Mouse (Mus musculus) intestine, embryonic 15.5 days (tissue): Measurements from ENCODE around the gene Ryr2. TPM values are rescaled to one million over a fixed set of nuclear protein-coding genes. Genes with fewer than 3 reads are reported as not detected.

ENCODE experiments used
- ATAC-seq: fragments of 200-750 bp; cut with Nextera tagmentation; 2 replicates; pipeline ENCODE4 v1.8.0; 2017; ENCODE audit warnings: moderate TSS enrichment, moderate library complexity
- H3K27ac ChIP-seq: fragments of 300-500 bp; sonication (generic); 2 replicates; pipeline ENCODE4 v1.5.1; 2015; ENCODE audit warnings: mild to moderate bottlenecking, inconsistent platforms
- H3K27me3 ChIP-seq: fragments of 300-500 bp; sonication (generic); replicated peaks from 2 replicates; pipeline ENCODE4 v1.6.1; 2015; ENCODE audit warnings: inconsistent platforms
- H3K36me3 ChIP-seq: fragments of 300-500 bp; sonication (generic); 2 replicates; pipeline ENCODE4 v1.6.1; 2015; ENCODE audit warnings: inconsistent platforms
- H3K4me1 ChIP-seq: fragments of 300-500 bp; sonication (generic); replicated peaks from 2 replicates; pipeline ENCODE4 v1.6.1; 2015; ENCODE audit warnings: inconsistent platforms
- H3K4me2 ChIP-seq: fragments of 300-500 bp; sonication (generic); replicated peaks from 2 replicates; pipeline ENCODE4 v1.6.1; 2015; ENCODE audit warnings: mild to moderate bottlenecking, inconsistent platforms
- H3K4me3 ChIP-seq: fragments of 300-500 bp; sonication (generic); replicated peaks from 2 replicates; pipeline ENCODE4 v1.5.1; 2015; ENCODE audit warnings: inconsistent platforms
- H3K9ac ChIP-seq: fragments of 300-500 bp; sonication (generic); 2 replicates; pipeline ENCODE4 v1.6.1; 2015; ENCODE audit warnings: inconsistent platforms
- H3K9me3 ChIP-seq: fragments of 300-500 bp; sonication (generic); 2 replicates; pipeline ENCODE4 v1.6.1; 2016; ENCODE audit warnings: inconsistent platforms
- WGBS: fragments of 180-500 bp; shearing (Covaris S2); methylation state at CpG from one replicate; pipeline ENCODE4 v1.1.7; 2015; 5-methylcytosine and 5-hydroxymethylcytosine counted together
- polyA plus RNA-seq: library from polyadenylated mRNA; unstranded; fragments of >200 nt; fragmentation: Nextera tagmentation; extraction: Ambion mirVana; gene quantifications from 2 replicates; pipeline ENCODE4 v1.2.1, GENCODE M21; 2015

The Ryr2 gene
- polyA plus RNA-seq, 1 experiment from 2014 or later: 1.0 TPM

DNA sequence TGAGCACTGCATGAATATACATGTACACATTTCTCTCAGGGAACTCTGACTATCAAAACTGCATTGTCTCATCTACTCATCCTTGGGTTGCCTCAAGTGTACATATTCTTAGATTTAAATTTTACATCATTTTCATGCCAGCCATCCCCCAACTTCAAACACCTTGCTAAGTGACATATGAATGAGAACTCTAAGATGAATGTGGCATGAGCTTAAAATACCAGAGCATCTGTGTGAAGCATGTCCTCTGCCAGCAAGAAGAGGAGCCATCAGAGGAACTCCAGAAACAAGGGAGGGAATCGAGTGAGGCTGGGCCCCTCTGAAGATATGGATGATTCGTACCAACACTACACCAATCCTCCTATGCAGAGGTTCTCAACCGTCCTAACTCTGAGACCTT lies 222.6 kb downstream of the Ryr2 start:
- no peaks in the 10 kb centered on the region for H3K36me3 ChIP-seq
- no peak for ATAC-seq

DNA sequence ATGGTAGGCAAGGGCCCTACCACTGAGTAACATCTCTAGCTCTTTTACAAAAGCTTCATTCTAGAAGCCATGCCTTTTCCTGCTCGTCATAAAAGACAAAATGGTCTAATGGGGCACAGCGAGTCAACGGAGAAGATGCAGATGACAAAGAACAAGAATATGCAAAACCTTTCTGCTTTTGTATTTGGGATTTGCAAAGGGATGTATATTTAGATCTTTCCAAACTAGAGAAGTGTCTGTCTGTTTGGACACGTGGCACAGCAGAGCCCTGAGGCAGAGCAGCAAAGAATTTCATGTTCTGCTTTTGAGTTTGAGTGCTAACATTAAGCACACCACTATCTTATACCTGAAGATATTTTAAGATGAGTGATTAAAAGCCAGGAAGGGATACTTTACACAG lies 224.4 kb downstream of the Ryr2 start:
- Histone ChIP-seq H3K27me3 (no peaks in the 10 kb centered on the region), H3K4me1 (no peaks in the 10 kb centered on the region), H3K9ac (no peak overlapping the region), H3K36me3 (no peaks in the 10 kb centered on the region), H3K9me3 (no peaks in the 10 kb centered on the region), H3K4me2 (no peak overlapping the region), H3K4me3 (no peak overlapping the region), H3K27ac (no peak overlapping the region)
- no peak for ATAC-seq
- WGBS: 87% methylated on average over 4 of the region's 4 CpGs

More for the DNA sequence above, 222.6 kb downstream of the Ryr2 start:
- no peak overlapping the region for H3K9ac ChIP-seq
- no peaks in the 10 kb centered on the region for H3K4me1 ChIP-seq
- no peak overlapping the region for H3K4me2 ChIP-seq
- H3K27me3 ChIP-seq: no peaks in the 10 kb centered on the region
- H3K27ac ChIP-seq: no peak overlapping the region
- H3K9me3 ChIP-seq: no peaks in the 10 kb centered on the region
- 85% methylated on average over 3 of the region's 3 CpGs for WGBS
- no peak overlapping the region for H3K4me3 ChIP-seq

DNA sequence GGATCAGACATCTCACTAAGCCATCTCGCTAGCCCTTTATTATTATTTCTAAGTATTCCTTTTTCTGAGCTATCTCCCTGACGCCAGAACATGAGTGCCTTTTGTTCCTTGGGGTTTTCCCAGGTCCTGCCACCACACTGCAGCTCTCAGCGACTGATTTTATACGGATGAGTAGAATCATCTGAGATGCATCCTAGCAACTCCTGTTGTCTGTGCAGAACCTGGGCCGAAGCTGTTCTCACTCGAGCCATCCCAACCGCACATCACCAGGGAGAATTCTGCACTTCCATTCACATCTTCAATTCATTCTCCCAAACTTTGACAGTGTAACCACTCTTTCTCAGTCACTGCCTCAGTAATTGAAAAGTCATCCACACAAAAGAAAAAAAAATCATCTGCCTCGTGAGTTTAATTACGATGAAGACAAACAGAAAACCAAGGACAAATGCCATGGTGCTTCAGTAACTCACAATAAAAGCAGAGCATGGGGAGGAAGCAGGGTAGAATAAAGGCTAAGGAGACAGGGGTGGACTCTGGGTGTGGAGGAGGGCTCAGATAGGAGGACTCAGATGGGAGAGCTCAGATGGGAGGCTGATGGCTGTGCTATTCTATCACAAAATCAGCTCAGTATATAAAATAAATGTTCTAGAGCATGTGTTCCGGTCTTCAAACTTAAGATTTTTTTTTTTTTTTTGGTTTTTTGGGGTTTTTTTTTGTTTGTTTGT lies 226.1 kb downstream of the Ryr2 start:
- Histone ChIP-seq H3K9ac (no peak overlapping the region), H3K4me3 (no peak overlapping the region), H3K36me3 (no peaks in the 10 kb centered on the region), H3K4me2 (no peak overlapping the region), H3K4me1 (no peaks in the 10 kb centered on the region), H3K9me3 (no peaks in the 10 kb centered on the region), H3K27me3 (no peaks in the 10 kb centered on the region), H3K27ac (no peak overlapping the region)
- no peak for ATAC-seq
- 87% methylated on average over 10 of the region's 10 CpGs for WGBS

DNA sequence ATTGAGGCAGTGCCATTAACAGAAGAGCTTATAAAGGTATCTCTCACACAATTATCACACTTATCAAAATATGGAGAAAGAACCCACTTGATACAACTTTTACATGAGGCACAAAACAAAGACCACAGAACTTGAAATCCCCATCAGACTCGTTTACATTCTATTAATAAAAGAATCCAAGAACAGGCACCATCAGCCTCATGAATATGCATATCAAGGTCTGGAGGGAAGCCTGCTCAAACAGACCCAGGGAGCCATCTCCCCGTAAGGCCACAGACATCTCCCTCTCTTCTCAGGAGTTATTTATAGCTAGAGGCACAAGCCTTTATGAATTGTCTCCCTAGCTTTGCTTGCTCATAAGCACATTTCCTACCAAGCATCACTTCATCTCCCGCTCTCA lies 227.7 kb downstream of the Ryr2 start:
- H3K9ac ChIP-seq: no peak overlapping the region
- H3K4me3 ChIP-seq: no peak overlapping the region
- no peaks in the 10 kb centered on the region for H3K27me3 ChIP-seq
- no peaks in the 10 kb centered on the region for H3K9me3 ChIP-seq
- WGBS: 73% methylated on average over 3 of the region's 3 CpGs
- no peak overlapping the region for H3K27ac ChIP-seq
- H3K36me3 ChIP-seq: no peaks in the 10 kb centered on the region
- no peak for ATAC-seq
- H3K4me1 ChIP-seq: no peaks in the 10 kb centered on the region
- H3K4me2 ChIP-seq: no peak overlapping the region

DNA sequence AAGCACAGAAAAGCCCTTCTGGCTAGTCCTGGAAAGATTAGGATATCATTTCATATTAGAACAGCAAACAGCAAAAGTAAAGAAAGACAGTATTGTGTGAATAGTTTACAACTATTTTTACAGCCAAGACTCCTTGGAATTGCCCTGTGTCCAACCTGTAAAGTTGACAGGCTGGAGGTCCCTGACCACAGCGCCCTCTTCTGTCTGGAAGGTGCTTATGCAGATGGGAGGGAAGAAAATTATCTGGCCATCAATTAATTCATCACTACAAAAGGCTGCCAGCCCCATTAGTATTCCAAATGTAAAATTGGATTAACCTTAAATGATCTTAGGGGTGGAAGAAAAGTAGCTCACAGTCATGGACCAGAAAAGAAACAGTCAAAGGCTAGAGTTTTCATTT lies 231.9 kb downstream of the Ryr2 start:
- no peak for ATAC-seq
- Histone ChIP-seq H3K4me1 (no peaks in the 10 kb centered on the region), H3K9ac (no peak overlapping the region), H3K4me3 (no peak overlapping the region), H3K36me3 (no peaks in the 10 kb centered on the region), H3K27ac (no peak overlapping the region), H3K27me3 (no peaks in the 10 kb centered on the region), H3K4me2 (no peak overlapping the region), H3K9me3 (no peaks in the 10 kb centered on the region)
- 3% methylated on average over 1 of the region's 1 CpGs for WGBS

DNA sequence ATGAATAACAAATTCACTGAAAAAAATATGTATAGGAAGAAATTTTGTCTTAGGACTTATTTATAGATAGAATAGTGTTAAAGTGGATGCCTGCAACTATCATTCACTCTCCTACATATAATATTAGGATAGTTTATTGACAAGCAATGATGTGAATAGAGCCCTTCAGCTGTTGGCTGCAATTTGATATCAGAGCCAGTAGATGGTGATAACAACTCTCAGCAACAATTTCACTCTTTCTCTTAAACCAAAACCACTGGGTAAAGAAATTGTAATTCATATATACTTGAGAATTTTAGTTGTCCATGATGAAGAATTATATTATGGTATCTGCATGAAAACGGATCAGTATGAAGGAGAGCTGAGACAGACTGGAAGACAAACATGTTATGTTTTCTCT lies 236.8 kb downstream of the Ryr2 start:
- H3K4me3 ChIP-seq: no peak overlapping the region
- H3K9me3 ChIP-seq: no peaks in the 10 kb centered on the region
- WGBS: 75% methylated on average over 1 of the region's 1 CpGs
- H3K27me3 ChIP-seq: no peaks in the 10 kb centered on the region
- no peaks in the 10 kb centered on the region for H3K4me1 ChIP-seq
- no peak overlapping the region for H3K27ac ChIP-seq
- no peak overlapping the region for H3K4me2 ChIP-seq
- H3K9ac ChIP-seq: no peak overlapping the region
- H3K36me3 ChIP-seq: no peaks in the 10 kb centered on the region
- ATAC-seq: no peak

DNA sequence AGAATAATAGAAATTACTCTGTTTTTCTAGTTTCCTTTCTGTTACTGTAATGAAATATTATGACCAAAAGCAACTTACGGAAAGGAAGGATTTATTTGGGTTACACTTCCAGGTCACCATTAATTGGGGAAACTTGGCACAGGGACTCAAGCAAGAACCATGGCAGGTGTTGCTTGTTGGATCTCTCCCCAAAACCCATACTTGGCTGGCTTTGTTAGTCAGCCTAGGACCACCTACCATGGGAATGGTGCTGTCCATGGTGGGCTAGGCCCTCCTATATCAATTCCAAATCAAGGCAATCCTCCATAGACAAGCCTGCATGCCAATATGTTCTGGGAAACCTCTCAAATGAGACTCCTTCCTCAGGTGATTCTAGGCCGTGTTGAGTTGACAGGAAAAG lies 237.3 kb downstream of the Ryr2 start:
- WGBS: 78% methylated on average over 2 of the region's 2 CpGs
- no peak for ATAC-seq
- H3K9me3 ChIP-seq: no peaks in the 10 kb centered on the region
- H3K27ac ChIP-seq: no peak overlapping the region
- H3K4me1 ChIP-seq: no peaks in the 10 kb centered on the region
- H3K27me3 ChIP-seq: no peaks in the 10 kb centered on the region
- H3K4me2 ChIP-seq: no peak overlapping the region
- H3K9ac ChIP-seq: no peak overlapping the region
- H3K36me3 ChIP-seq: no peaks in the 10 kb centered on the region
- H3K4me3 ChIP-seq: no peak overlapping the region

DNA sequence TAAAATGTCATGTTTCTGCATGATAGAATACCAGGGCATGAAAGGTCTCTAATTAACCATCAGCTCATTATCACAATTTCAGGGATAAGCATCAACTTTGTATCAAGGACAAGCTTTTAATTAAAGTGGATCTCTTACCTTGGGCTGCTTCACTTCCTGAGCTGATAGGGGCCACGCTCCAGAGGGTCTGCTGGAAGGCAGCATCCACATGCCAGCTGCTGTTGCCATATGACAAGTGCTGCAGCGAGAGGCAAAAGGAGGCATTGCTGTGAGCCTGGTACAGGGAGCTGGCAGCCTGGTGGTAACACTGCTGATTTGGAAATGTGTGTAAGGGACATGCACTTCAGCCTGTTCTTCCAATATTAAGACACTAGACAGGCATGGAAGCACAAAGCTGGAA lies 237.8 kb downstream of the Ryr2 start:
- Histone ChIP-seq H3K4me3 (no peak overlapping the region), H3K9ac (no peak overlapping the region), H3K4me2 (no peak overlapping the region), H3K27me3 (no peaks in the 10 kb centered on the region), H3K9me3 (no peaks in the 10 kb centered on the region), H3K4me1 (no peaks in the 10 kb centered on the region), H3K27ac (no peak overlapping the region), H3K36me3 (no peaks in the 10 kb centered on the region)
- no peak for ATAC-seq
- 86% methylated on average over 2 of the region's 2 CpGs for whole genome bisulfite sequencing

DNA sequence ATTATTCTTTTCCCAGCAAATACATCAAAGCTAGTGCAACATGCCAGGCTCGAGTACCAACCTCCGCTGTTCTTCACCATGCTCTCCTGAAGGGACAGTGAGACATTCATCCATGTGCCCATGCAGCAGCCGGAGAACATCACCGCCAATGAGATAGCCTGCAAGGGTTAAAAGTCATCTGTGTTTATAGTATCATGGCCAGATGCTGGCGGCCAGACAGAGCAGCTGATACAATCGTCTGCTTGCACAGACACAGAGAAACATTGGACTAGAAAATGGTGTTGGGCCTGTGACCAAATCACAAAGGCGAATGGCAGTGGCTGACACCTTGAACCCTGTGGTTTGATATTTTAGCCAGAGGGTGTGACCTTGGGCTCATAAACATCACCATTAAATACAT lies 238.7 kb downstream of the Ryr2 start:
- ATAC-seq: no peak
- Histone ChIP-seq H3K4me3 (no peak overlapping the region), H3K4me1 (no peaks in the 10 kb centered on the region), H3K36me3 (no peaks in the 10 kb centered on the region), H3K9me3 (no peaks in the 10 kb centered on the region), H3K4me2 (no peak overlapping the region), H3K27me3 (no peaks in the 10 kb centered on the region), H3K27ac (no peak overlapping the region), H3K9ac (no peak overlapping the region)
- 51% methylated on average over 7 of the region's 7 CpGs for WGBS

DNA sequence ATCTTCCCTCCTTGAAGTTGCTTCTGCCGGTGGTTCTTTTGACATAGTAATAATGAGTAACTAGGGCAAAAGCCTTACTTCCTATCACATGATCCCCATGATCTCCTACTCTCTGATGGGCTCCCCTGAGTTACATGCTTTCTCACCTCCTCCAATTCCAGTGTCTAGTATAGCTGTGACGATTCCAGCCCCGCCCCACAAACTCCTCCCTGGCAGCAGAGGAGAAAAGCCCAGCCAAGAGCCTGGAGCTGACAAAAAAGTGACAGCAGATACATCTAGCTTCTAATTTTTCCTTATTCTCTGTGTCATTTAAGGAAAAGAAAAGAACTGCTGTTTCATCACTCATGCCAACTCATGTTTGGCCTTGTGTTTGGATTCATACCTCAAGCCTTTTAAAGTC lies 241.5 kb downstream of the Ryr2 start:
- no peaks in the 10 kb centered on the region for H3K27me3 ChIP-seq
- no peak overlapping the region for H3K4me3 ChIP-seq
- ATAC-seq: no peak
- H3K4me2 ChIP-seq: no peak overlapping the region
- no peaks in the 10 kb centered on the region for H3K36me3 ChIP-seq
- 78% methylated on average over 3 of the region's 3 CpGs for WGBS
- H3K4me1 ChIP-seq: no peaks in the 10 kb centered on the region
- no peak overlapping the region for H3K27ac ChIP-seq
- no peaks in the 10 kb centered on the region for H3K9me3 ChIP-seq
- H3K9ac ChIP-seq: no peak overlapping the region

DNA sequence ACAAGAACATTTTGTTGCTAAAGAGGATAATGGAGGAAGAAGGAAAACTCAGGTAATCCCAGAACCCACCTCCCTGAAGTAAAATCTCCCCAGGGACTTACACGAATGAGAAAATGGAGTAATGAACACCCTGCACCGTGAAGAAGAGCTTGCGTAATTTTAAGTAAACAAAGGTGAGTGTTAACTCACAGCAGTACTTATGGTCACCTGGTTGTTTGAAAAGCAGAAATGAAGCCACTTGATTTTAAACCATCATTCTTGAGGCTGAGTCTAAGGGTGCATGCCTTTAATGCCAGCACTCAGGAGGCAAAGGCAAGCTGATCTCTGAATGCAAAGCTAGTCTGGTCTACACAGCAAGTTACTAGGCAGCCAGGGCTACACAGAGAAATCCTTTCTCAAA lies 255.1 kb downstream of the Ryr2 start:
- 56% methylated on average over 3 of the region's 3 CpGs for WGBS
- Histone ChIP-seq H3K36me3 (no peaks in the 10 kb centered on the region), H3K4me1 (no peaks in the 10 kb centered on the region), H3K27me3 (no peaks in the 10 kb centered on the region), H3K4me2 (no peak overlapping the region), H3K9ac (no peak overlapping the region), H3K9me3 (no peaks in the 10 kb centered on the region), H3K4me3 (no peak overlapping the region), H3K27ac (no peak overlapping the region)
- no peak for ATAC-seq

DNA sequence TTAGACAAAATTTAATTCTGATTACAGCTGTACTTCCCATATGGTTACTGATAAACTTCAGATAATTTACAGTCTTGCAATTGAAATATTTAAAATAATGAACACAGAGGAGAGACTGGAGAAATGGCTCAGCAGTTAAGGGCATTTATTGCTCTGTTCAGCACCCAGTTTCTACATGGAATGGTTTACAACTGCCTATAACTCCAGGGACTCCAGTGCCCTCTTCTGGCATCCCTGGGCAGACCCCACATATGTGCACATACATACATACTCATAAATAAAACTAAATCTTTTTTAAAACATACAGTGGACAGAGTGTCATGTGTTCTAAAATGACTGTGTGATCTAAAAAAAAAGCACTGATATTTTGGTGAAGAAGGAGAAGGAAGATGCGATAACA lies 262.9 kb downstream of the Ryr2 start:
- Histone ChIP-seq H3K4me3 (no peak overlapping the region), H3K36me3 (no peaks in the 10 kb centered on the region), H3K9me3 (no peaks in the 10 kb centered on the region), H3K4me1 (no peaks in the 10 kb centered on the region), H3K27ac (no peak overlapping the region), H3K9ac (no peak overlapping the region), H3K27me3 (no peaks in the 10 kb centered on the region), H3K4me2 (no peak overlapping the region)
- WGBS: 78% methylated on average over 1 of the region's 1 CpGs
- ATAC-seq: no peak

DNA sequence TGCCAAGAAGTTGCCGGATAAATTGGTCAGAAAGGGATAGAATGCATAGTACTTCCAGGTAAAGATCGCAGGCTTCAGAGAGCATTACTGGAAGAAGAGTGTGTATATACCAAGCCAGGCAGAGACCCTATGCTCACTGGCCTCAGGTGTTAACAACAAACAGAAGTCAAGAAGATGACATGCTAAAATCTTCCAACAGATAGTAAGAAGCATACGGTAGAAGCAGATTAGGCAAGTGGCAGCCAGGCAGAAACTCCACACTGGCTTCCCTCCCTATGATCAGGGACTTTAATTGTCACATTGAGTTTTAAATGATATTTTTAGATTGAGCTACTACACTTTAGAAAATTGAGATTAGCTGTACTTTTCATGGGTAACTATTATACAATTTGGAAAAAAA lies 268.9 kb downstream of the Ryr2 start:
- no peak overlapping the region for H3K9ac ChIP-seq
- H3K36me3 ChIP-seq: no peaks in the 10 kb centered on the region
- no peaks in the 10 kb centered on the region for H3K9me3 ChIP-seq
- WGBS: 96% methylated on average over 3 of the region's 3 CpGs
- H3K27ac ChIP-seq: no peak overlapping the region
- no peaks in the 10 kb centered on the region for H3K27me3 ChIP-seq
- no peak for ATAC-seq
- H3K4me2 ChIP-seq: no peak overlapping the region
- H3K4me1 ChIP-seq: no peaks in the 10 kb centered on the region
- no peak overlapping the region for H3K4me3 ChIP-seq
